Mouse (Mus musculus) testis, adult 2 months (tissue): ENCODE results near the gene Kng2.

ENCODE experiments used
- CTCF ChIP-seq: fragments of 200-500 bp; IDR thresholded peaks from 2 replicates; pipeline ENCODE4 v1.5.1; 2012; ENCODE audit warnings: low read depth, mild to moderate bottlenecking, inconsistent platforms, low read length, moderate library complexity; ENCODE audit not compliant: control insufficient read depth, insufficient read depth, insufficient replicate concordance
- POLR2A ChIP-seq: fragments of 200-500 bp; IDR thresholded peaks from 2 replicates; pipeline ENCODE4 v1.6.1; 2012; ENCODE audit warnings: low read depth, mild to moderate bottlenecking, inconsistent platforms, low read length, moderate library complexity; ENCODE audit not compliant: control insufficient read depth

DNA sequence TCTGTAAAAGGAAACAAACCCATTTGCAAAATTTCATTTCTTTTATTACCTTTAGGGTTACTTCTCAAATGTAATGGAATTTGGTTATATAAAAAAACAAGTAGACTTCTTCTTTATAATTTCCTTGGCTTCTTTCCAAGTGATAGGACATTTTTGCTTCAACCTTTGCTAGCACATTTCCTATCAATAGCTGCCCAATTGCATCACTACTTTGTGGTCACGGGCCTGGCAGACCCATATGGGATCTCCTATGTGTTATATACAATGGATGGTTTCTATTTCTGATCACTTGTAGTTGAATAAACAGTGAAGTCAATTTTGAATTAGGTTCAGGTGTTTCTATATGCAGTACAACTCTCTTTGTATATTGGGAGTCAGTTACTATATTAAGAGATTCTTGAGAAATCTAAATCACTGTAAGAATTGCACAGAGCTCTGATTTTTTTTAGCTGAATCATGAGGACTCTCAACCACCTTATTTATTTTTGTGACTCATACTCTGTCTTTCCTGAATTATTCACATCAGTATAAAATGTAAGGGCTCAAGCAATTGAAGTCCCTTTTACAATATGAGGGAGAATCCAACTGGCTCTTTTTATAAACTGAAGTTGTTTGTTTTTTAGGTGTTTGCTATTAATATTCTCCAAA lies 61.8 kb downstream of the Kng2 start:
- no peak for TF ChIP-seq CTCF
- no peak for TF ChIP-seq POLR2A
